Mouse (Mus musculus): ENCODE measurements at regions not wholly inside any gene's neighbourhood (a gene's known extent, or its start where the extent isn't known, plus 50 kb on each side); places are given as distances from the start of the nearest gene placed in this dataset.

- H3K27ac ChIP-seq (ENCODE audit: low read depth) = no peak overlapping the region
- no peak for ATAC-seq (ENCODE audit: insufficient read depth, low read depth)
- H3K36me3 ChIP-seq (replicated peaks; ENCODE audit: control insufficient read depth, insufficient read depth, low read length) = no peaks in the 10 kb centered on the region
- no peak overlapping the region for H3K4me3 ChIP-seq (ENCODE audit: low read depth, low read length)
- no peaks in the 10 kb centered on the region for H3K27me3 ChIP-seq (ENCODE audit: control insufficient read depth, insufficient read depth, low read length)
- no peak overlapping the region for H3K4me2 ChIP-seq (ENCODE audit: low read depth, low read length)
- H3K9ac ChIP-seq (replicated peaks; ENCODE audit: low read depth, low read length) = no peak overlapping the region
- TF ChIP-seq EP300 (IDR thresholded peaks at IDR 0.05; ENCODE audit: low read depth) (no peak), CTCF (IDR thresholded peaks at IDR 0.05; ENCODE audit: low read depth) (no peak)
- H3K4me1 ChIP-seq (ENCODE audit: control insufficient read depth, insufficient read depth) = no peaks in the 10 kb centered on the region
- no peak for DNase-seq (ENCODE audit: low spot score)
- no peaks in the 10 kb centered on the region for H3K9me3 ChIP-seq (replicated peaks; ENCODE audit: control insufficient read depth, low read length)
These were observed 52.0 kb upstream of the C030005K15Rik start for GRCm38 (mm10) chr10:97778531-97778930.

- 57% methylated on average over 4 of the region's 4 CpGs for WGBS
- no peak overlapping the region for H3K9ac ChIP-seq (replicated peaks; ENCODE audit: low read depth, low read length)
- H3K27ac ChIP-seq (ENCODE audit: low read depth) = no peak overlapping the region
- no peak for TF ChIP-seq CTCF (IDR thresholded peaks at IDR 0.05; ENCODE audit: low read depth)
- no peak for TF ChIP-seq EP300 (IDR thresholded peaks at IDR 0.05; ENCODE audit: low read depth)
- no peak overlapping the region for H3K4me3 ChIP-seq (ENCODE audit: low read depth, low read length)
- H3K4me1 ChIP-seq (ENCODE audit: control insufficient read depth, insufficient read depth) = no peaks in the 10 kb centered on the region
- H3K4me2 ChIP-seq (ENCODE audit: low read depth, low read length) = no peak overlapping the region
- ATAC-seq (ENCODE audit: insufficient read depth, low read depth) (no peak), DNase-seq (ENCODE audit: low spot score) (no peak)
- no peaks in the 10 kb centered on the region for H3K27me3 ChIP-seq (ENCODE audit: control insufficient read depth, insufficient read depth, low read length)
- no peaks in the 10 kb centered on the region for H3K9me3 ChIP-seq (replicated peaks; ENCODE audit: control insufficient read depth, low read length)
- no peaks in the 10 kb centered on the region for H3K36me3 ChIP-seq (replicated peaks; ENCODE audit: control insufficient read depth, insufficient read depth, low read length)
These were observed 52.8 kb upstream of the C030005K15Rik start for GRCm38 (mm10) chr10:97779335-97779734.

GRCm38 (mm10) chr10:97793804-97794203, 67.2 kb upstream of the C030005K15Rik start:
- H3K36me3 ChIP-seq (replicated peaks; ENCODE audit: control insufficient read depth, insufficient read depth, low read length) = no peaks in the 10 kb centered on the region
- H3K4me1 ChIP-seq (ENCODE audit: control insufficient read depth, insufficient read depth) = no peaks in the 10 kb centered on the region
- no peak overlapping the region for H3K27ac ChIP-seq (ENCODE audit: low read depth)
- no peak overlapping the region for H3K4me2 ChIP-seq (ENCODE audit: low read depth, low read length)
- H3K27me3 ChIP-seq (ENCODE audit: control insufficient read depth, insufficient read depth, low read length) = no peaks in the 10 kb centered on the region
- no peak for TF ChIP-seq EP300 (IDR thresholded peaks at IDR 0.05; ENCODE audit: low read depth)
- TF ChIP-seq CTCF (IDR thresholded peaks at IDR 0.05; ENCODE audit: low read depth) = no peak
- no peak overlapping the region for H3K9ac ChIP-seq (replicated peaks; ENCODE audit: low read depth, low read length)
- H3K9me3 ChIP-seq (replicated peaks; ENCODE audit: control insufficient read depth, low read length) = no peaks in the 10 kb centered on the region
- no peak for ATAC-seq (ENCODE audit: insufficient read depth, low read depth)
- 74% methylated on average over 2 of the region's 2 CpGs for WGBS
- H3K4me3 ChIP-seq (ENCODE audit: low read depth, low read length) = no peak overlapping the region
- DNase-seq (ENCODE audit: low spot score) = no peak

DNA sequence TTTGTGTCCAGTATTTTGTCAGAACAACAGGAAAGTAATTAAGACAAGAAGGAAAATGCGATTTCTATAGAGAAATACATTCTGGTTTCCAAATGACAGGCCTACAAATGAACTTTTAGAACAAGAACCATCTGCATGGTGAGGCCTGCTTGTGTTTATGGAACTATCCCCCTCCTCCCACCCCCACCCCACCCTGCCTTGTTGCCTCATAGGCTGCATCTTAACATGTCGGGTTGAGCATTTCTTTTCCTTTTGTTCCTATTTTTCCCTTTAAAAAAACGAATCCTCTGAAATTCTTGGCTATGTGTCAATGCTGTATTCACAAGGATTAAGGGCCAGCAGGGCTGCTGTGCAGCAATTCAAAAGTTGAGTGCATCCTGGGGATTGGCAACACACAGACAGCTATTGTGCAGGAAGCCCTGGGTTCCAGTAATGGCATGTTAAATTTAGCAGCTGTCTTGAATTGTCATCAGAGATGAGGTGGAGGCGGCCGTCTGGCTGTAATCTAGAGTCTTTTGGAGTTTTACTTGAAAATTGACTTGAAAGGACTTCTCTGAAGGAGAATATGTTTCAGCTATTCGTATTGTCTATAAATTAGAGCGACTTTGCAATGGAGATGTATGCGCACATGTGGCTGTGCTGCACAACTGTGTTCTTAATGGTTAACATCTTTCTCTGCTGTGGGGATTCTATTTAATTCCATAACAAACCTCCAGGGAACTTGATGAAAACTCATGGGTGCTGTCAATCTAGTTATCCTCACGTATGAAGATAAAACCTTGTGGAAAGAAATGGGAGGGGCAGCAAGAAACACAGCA, 75.1 kb upstream of the C030005K15Rik start:
- Histone ChIP-seq H3K4me3 (ENCODE audit: low read depth, low read length) (no peak overlapping the region), H3K9ac (replicated peaks; ENCODE audit: low read depth, low read length) (no peak overlapping the region), H3K27ac (ENCODE audit: low read depth) (no peak overlapping the region), H3K9me3 (replicated peaks; ENCODE audit: control insufficient read depth, low read length) (no peaks in the 10 kb centered on the region), H3K4me1 (ENCODE audit: control insufficient read depth, insufficient read depth) (no peaks in the 10 kb centered on the region), H3K4me2 (ENCODE audit: low read depth, low read length) (no peak overlapping the region), H3K36me3 (replicated peaks; ENCODE audit: control insufficient read depth, insufficient read depth, low read length) (no peaks in the 10 kb centered on the region), H3K27me3 (ENCODE audit: control insufficient read depth, insufficient read depth, low read length) (no peaks in the 10 kb centered on the region)
- 59% methylated on average over 9 of the region's 9 CpGs for WGBS
- no peak for DNase-seq (ENCODE audit: low spot score)
- TF ChIP-seq CTCF (IDR thresholded peaks at IDR 0.05; ENCODE audit: low read depth) (no peak), EP300 (IDR thresholded peaks at IDR 0.05; ENCODE audit: low read depth) (no peak)
- ATAC-seq (ENCODE audit: insufficient read depth, low read depth) = no peak

DNA sequence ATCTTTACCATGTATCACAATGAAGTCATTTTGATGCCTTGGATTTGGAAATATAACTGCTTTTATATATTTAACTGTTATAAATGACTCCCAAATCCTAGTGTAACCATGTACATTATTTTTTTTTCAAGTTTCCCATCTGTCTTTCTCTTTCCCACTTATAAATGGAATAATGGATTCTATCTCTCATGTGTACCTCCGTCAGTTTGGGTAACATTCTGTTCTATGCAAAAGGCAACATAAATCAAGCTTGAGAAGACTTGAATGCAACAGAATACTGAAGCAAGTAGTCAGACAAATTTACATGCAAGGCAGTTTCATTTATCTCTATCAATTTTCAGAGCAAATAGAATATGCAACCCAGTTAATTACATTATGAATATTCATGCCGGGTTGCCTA, 81.4 kb upstream of the C030005K15Rik start:
- no peak for DNase-seq (ENCODE audit: low spot score)
- H3K4me2 ChIP-seq (ENCODE audit: low read depth, low read length) = no peak overlapping the region
- H3K27ac ChIP-seq (ENCODE audit: low read depth) = no peak overlapping the region
- no peak for TF ChIP-seq EP300 (IDR thresholded peaks at IDR 0.05; ENCODE audit: low read depth)
- no peak for TF ChIP-seq CTCF (IDR thresholded peaks at IDR 0.05; ENCODE audit: low read depth)
- H3K27me3 ChIP-seq (ENCODE audit: control insufficient read depth, insufficient read depth, low read length) = no peaks in the 10 kb centered on the region
- no peak overlapping the region for H3K4me3 ChIP-seq (ENCODE audit: low read depth, low read length)
- no peaks in the 10 kb centered on the region for H3K9me3 ChIP-seq (replicated peaks; ENCODE audit: control insufficient read depth, low read length)
- H3K36me3 ChIP-seq (replicated peaks; ENCODE audit: control insufficient read depth, insufficient read depth, low read length) = no peaks in the 10 kb centered on the region
- H3K4me1 ChIP-seq (ENCODE audit: control insufficient read depth, insufficient read depth) = no peaks in the 10 kb centered on the region
- no peak for ATAC-seq (ENCODE audit: insufficient read depth, low read depth)
- 81% methylated on average over 2 of the region's 2 CpGs for WGBS
- H3K9ac ChIP-seq (replicated peaks; ENCODE audit: low read depth, low read length) = no peak overlapping the region

- Histone ChIP-seq H3K4me2 (ENCODE audit: low read depth, low read length) (no peak overlapping the region), H3K4me3 (ENCODE audit: low read depth, low read length) (no peak overlapping the region), H3K9me3 (replicated peaks; ENCODE audit: control insufficient read depth, low read length) (no peaks in the 10 kb centered on the region), H3K4me1 (ENCODE audit: control insufficient read depth, insufficient read depth) (no peaks in the 10 kb centered on the region), H3K27ac (ENCODE audit: low read depth) (no peak overlapping the region), H3K36me3 (replicated peaks; ENCODE audit: control insufficient read depth, insufficient read depth, low read length) (no peaks in the 10 kb centered on the region), H3K9ac (replicated peaks; ENCODE audit: low read depth, low read length) (no peak overlapping the region), H3K27me3 (ENCODE audit: control insufficient read depth, insufficient read depth, low read length) (no peaks in the 10 kb centered on the region)
- no peak for DNase-seq (ENCODE audit: low spot score)
- no peak for ATAC-seq (ENCODE audit: insufficient read depth, low read depth)
- WGBS = 53% methylated on average over 3 of the region's 3 CpGs
- TF ChIP-seq CTCF (IDR thresholded peaks at IDR 0.05; ENCODE audit: low read depth) = peak; percentile 47
- TF ChIP-seq EP300 (IDR thresholded peaks at IDR 0.05; ENCODE audit: low read depth) = no peak
These were observed 116.0 kb upstream of the C030005K15Rik start for GRCm38 (mm10) chr10:97842574-97842973.

Data from heart, postnatal 0 days (tissue).